9 mouse cellular contexts compared by ENCODE assay signal in genomic region chr8:125558109-125559065, GRCm38 (mm10). TPM values are rescaled to one million over a fixed set of nuclear protein-coding genes. Genes with fewer than 3 reads are reported as not detected.
DNase-seq lines count a peak whose midpoint lies in the region; ATAC-seq lines count a peak whose summit lies in the region.
"Had no signal": no experiment of that assay in that cellular context is flagged by ENCODE, and none has a peak within 500 bp of the region (broad histone marks: within the 10 kb centered on the region; RNA-seq: fewer than 3 reads in every experiment).

No protein-coding gene starts in this region.

- H3K4me2 ChIP-seq in intestine, embryonic 15.5 days (replicated peaks), result peak overlapping the region; percentile 48

- no peaks in the 10 kb centered on the region for H3K27me3 ChIP-seq in intestine, embryonic 15.5 days (replicated peaks)
- peaks cover 92% of the 10 kb centered on the region for H3K27me3 ChIP-seq in megakaryocyte, embryonic 14.5 days (replicated peaks)

- 16% methylated on average over 23 of the region's 23 CpGs for WGBS in intestine, embryonic 15.5 days

- intact Hi-C loops in left cerebral cortex, postnatal 10 days (cut with DNase I), result no loop called here

- 0 out of 2 replicates have a peak overlapping the region, but pooled peaks have one; percentile 3 for H3K4me3 ChIP-seq in intestine, embryonic 15.5 days (replicated peaks)
- peak overlapping the region; percentile 53 for H3K4me3 ChIP-seq in megakaryocyte, embryonic 14.5 days (replicated peaks)

- peaks cover 56% of the 10 kb centered on the region for H3K4me1 ChIP-seq in intestine, embryonic 15.5 days (replicated peaks)
- peaks cover 14% of the 10 kb centered on the region for H3K4me1 ChIP-seq in megakaryocyte, embryonic 14.5 days

- no peak overlapping the region for H3K9ac ChIP-seq in intestine, embryonic 15.5 days

- H3K9me3 ChIP-seq in intestine, embryonic 15.5 days, result no peaks in the 10 kb centered on the region
- no peaks in the 10 kb centered on the region for H3K9me3 ChIP-seq in megakaryocyte, embryonic 14.5 days

- ATAC-seq in intestine, embryonic 15.5 days, result peak; percentile 72

- H3K27ac ChIP-seq in intestine, embryonic 15.5 days, result peak overlapping the region; percentile 38; the same call in 1 of the 2 replicates
- H3K27ac ChIP-seq: macrophage had no signal

- DNase-seq in ZHBTc4 (ENCODE audit: low read depth, low spot score), result peak; percentile 49
- DNase-seq in cerebellum, postnatal 36 days, result peak; percentile 50 to 51
- peak; percentile 69 for DNase-seq in gastrocnemius, postnatal 25 days
- peak; percentile 91 for DNase-seq in left cerebral cortex, postnatal 10 days (ENCODE audit: extremely low spot score in 1 of 2, low spot score in 2 of 2)
- DNase-seq in right cerebral cortex, adult 2 months (ENCODE audit: low spot score in 2 of 2), result peak; percentile 89 to 91
- peak; percentile 59 for DNase-seq in urinary bladder, adult 2 months (ENCODE audit: low spot score)

- no peaks in the 10 kb centered on the region for H3K36me3 ChIP-seq in intestine, embryonic 15.5 days
- H3K36me3 ChIP-seq in megakaryocyte, embryonic 14.5 days (replicated peaks; ENCODE audit: low read length), result no peaks in the 10 kb centered on the region

RNA-seq across cellular contexts. Expression of gene Sipa1l2, which starts 11.2 kb away (rescaled TPM):
- 1 to 10 TPM; 5.5 to 8.2 TPM for total RNA-seq in gastrocnemius, postnatal 25 days (2021)
- 7.4 and 7.6 TPM in 2 replicates for polyA plus RNA-seq in intestine, embryonic 15.5 days (2015; fragmentation: Nextera tagmentation; extraction: Ambion mirVana)
- 10 to 100 TPM; 36.6 to 38.6 TPM for total RNA-seq in left cerebral cortex, postnatal 10 days (2021)
- 0.40 and 0.78 TPM in 2 replicates for polyA plus RNA-seq in megakaryocyte, embryonic 14.5 days (2012; ENCODE audit: insufficient read depth, low replicate concordance)
- polyA plus RNA-seq in urinary bladder, adult 2 months (2012; rRNA removed), result 16.7 and 20.2 TPM in 2 replicates

Comparison
In these comparisons a context has a peak if more than half of its experiments do, and no peak if none do; other contexts are left out.
1. Peak in every context shown above with its lines: DNase-seq, ATAC-seq, H3K4me3 ChIP-seq and H3K27ac ChIP-seq.